Mouse (Mus musculus): ENCODE data around the gene Pus3. TPM values are rescaled to one million over a fixed set of nuclear protein-coding genes. Genes with fewer than 3 reads are reported as not detected.

Gene Pus3
- polyA plus RNA-seq, 1 experiment from 2014 or later = 24.8 TPM

DNA sequence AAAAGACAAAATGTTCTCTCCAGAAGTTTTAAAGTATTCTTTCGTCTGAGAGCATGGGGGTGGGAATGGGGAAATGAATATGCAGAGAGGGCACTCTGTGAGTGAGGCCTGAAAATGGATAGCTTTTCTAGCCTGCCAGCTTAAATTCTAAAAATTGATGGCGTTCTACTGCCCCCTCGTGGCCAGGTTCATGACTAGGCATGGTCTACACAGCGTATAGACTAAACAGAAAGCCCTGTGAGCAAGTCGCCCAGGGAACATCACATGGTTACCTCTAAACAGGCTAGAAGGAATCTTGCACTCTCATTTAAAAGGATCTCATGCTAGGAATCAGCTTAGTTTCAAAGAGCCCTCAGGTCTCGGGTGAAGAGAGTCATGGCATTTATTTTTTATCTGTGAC is 16.9 kb upstream of the Pus3 start:
- Histone ChIP-seq H3K4me3 (ENCODE audit: low read depth, low read length) (no peak overlapping the region), H3K9ac (ENCODE audit: low read length) (no peak overlapping the region), H3K36me3 (ENCODE audit: control insufficient read depth, insufficient read depth, low read length) (no peaks in the 10 kb centered on the region), H3K27me3 (ENCODE audit: control insufficient read depth, insufficient read depth, low read length) (no peaks in the 10 kb centered on the region), H3K4me2 (no peak overlapping the region), H3K9me3 (ENCODE audit: control insufficient read depth, low read length) (no peaks in the 10 kb centered on the region), H3K27ac (ENCODE audit: low read depth, low read length) (no peak overlapping the region), H3K4me1 (ENCODE audit: control insufficient read depth, insufficient read depth, low read length) (no peaks in the 10 kb centered on the region)
- 6% methylated on average over 6 of the region's 6 CpGs for WGBS
- ATAC-seq (ENCODE audit: low FRiP score) (peak; percentile 82), DNase-seq (ENCODE audit: low spot score, missing footprints) (peak; percentile 98)

DNA sequence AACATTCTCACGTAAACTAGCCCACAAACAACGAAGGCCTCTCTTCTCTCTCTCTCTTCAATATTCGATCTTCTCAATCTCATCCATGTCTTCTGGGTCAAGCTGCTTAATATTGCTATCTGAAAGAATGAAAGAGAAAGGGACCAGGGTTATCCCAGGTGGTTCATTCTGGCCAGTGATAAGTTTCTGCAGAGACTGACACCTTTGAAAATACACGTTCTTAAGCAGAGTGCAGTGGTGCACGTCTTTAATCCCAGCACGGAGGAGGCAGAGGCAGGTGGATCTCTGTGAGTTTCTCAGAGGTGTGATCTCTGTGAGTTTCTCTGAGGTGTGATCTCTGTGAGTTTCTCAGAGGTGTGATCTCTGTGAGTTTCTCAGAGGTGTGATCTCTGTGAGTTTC is 16.5 kb upstream of the Pus3 start:
- H3K9me3 ChIP-seq (ENCODE audit: control insufficient read depth, low read length) = no peaks in the 10 kb centered on the region
- 69% methylated on average over 6 of the region's 6 CpGs for WGBS
- no peak overlapping the region for H3K9ac ChIP-seq (ENCODE audit: low read length)
- H3K27ac ChIP-seq (ENCODE audit: low read depth, low read length) = no peak overlapping the region
- H3K27me3 ChIP-seq (ENCODE audit: control insufficient read depth, insufficient read depth, low read length) = no peaks in the 10 kb centered on the region
- no peak for ATAC-seq (ENCODE audit: low FRiP score)
- DNase-seq (ENCODE audit: low spot score, missing footprints) = no peak
- H3K4me2 ChIP-seq = no peak overlapping the region
- no peaks in the 10 kb centered on the region for H3K4me1 ChIP-seq (ENCODE audit: control insufficient read depth, insufficient read depth, low read length)
- H3K36me3 ChIP-seq (ENCODE audit: control insufficient read depth, insufficient read depth, low read length) = no peaks in the 10 kb centered on the region
- H3K4me3 ChIP-seq (ENCODE audit: low read depth, low read length) = no peak overlapping the region

DNA sequence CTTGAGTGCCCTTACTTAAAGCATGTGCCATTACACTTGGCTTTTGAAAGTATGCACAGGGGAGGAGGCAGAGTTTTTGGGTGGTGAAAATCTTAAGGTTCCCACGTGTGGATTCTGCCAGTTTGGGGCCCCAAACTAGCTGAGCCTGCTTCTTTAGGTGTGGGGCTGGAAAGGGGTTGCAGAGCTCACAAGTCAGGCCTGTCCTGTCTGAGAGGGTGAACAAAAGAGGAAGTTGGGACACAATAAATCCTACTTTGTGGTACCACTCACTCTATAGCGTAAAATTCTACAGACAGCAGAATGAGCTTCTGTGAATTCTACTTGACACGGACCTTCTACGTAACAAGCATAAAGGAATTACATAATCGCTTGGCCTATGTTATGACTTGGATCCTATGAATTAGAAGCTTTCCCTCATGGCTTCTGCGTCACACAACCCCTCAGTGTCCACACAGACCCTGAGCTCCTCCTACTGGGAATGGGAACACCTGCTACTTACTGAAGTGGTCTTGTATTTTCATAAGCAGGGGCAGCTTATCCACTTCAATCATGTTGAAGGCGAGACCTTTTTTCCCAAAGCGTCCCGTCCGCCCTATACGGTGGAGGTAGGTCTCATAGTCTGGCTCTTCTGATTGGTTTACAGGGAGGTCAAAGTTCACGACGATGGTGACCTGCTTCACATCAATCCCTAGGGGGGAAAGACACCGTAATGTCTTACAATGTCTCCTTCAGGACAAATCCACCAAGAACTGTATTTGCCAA is 15.1 kb upstream of the Pus3 start:
- no peak overlapping the region for H3K4me3 ChIP-seq (ENCODE audit: low read depth, low read length)
- WGBS = 80% methylated on average over 14 of the region's 14 CpGs
- no peak overlapping the region for H3K9ac ChIP-seq (ENCODE audit: low read length)
- no peaks in the 10 kb centered on the region for H3K27me3 ChIP-seq (ENCODE audit: control insufficient read depth, insufficient read depth, low read length)
- no peaks in the 10 kb centered on the region for H3K36me3 ChIP-seq (ENCODE audit: control insufficient read depth, insufficient read depth, low read length)
- no peak overlapping the region for H3K27ac ChIP-seq (ENCODE audit: low read depth, low read length)
- no peaks in the 10 kb centered on the region for H3K9me3 ChIP-seq (ENCODE audit: control insufficient read depth, low read length)
- no peak overlapping the region for H3K4me2 ChIP-seq
- peak; percentile 23; the same call in 1 of the 2 replicates for ATAC-seq (ENCODE audit: low FRiP score)
- no peak for DNase-seq (ENCODE audit: low spot score, missing footprints)
- H3K4me1 ChIP-seq (ENCODE audit: control insufficient read depth, insufficient read depth, low read length) = no peaks in the 10 kb centered on the region

DNA sequence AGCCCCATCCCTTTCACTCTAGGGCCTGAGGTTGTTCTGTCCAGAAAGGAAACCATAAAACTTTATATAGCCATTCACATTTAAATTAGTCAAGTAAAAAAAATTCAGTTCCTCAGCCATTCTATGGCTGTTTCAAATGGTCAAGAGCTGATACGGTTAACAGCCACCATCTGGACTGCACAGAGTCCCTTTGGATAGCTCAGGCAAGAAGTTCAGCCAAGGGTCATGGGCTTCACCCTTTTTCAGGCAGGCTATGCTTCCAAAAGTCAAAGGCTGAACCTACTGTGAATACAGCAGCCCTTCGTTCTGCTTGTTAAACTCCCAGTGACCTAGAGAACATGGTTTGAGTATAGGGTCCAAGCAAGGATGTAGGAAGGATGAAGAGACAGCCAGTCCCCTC is 13.7 kb upstream of the Pus3 start:
- H3K9me3 ChIP-seq (ENCODE audit: control insufficient read depth, low read length) = no peaks in the 10 kb centered on the region
- no peaks in the 10 kb centered on the region for H3K27me3 ChIP-seq (ENCODE audit: control insufficient read depth, insufficient read depth, low read length)
- no peak overlapping the region for H3K9ac ChIP-seq (ENCODE audit: low read length)
- H3K4me3 ChIP-seq (ENCODE audit: low read depth, low read length) = no peak overlapping the region
- WGBS = 86% methylated on average over 2 of the region's 2 CpGs
- ATAC-seq (ENCODE audit: low FRiP score) (no peak), DNase-seq (ENCODE audit: low spot score, missing footprints) (no peak)
- no peaks in the 10 kb centered on the region for H3K4me1 ChIP-seq (ENCODE audit: control insufficient read depth, insufficient read depth, low read length)
- H3K36me3 ChIP-seq (ENCODE audit: control insufficient read depth, insufficient read depth, low read length) = no peaks in the 10 kb centered on the region
- H3K4me2 ChIP-seq = no peak overlapping the region
- H3K27ac ChIP-seq (ENCODE audit: low read depth, low read length) = no peak overlapping the region

DNA sequence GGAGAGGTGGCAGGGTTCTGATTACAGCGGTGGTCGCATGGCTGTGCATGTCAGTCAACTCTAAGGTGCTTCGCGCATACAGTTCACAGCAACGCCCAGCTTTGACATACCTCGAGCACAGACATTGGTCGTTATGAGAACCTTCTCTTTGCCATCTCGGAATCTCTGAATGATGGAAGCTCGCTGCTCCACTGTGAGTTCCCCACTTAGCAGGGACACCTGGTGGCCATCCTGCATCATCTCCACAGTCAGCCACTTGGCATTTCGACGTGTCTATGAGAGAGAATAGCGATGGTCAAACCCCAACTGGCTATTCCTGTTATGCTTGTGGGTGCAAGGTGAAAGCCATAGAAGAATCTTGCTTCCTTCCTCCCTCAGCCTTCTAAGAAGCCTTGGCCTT is 12.7 kb upstream of the Pus3 start:
- Histone ChIP-seq H3K9me3 (ENCODE audit: control insufficient read depth, low read length) (no peaks in the 10 kb centered on the region), H3K9ac (ENCODE audit: low read length) (no peak overlapping the region), H3K4me1 (ENCODE audit: control insufficient read depth, insufficient read depth, low read length) (no peaks in the 10 kb centered on the region), H3K4me2 (no peak overlapping the region), H3K27ac (ENCODE audit: low read depth, low read length) (no peak overlapping the region), H3K4me3 (ENCODE audit: low read depth, low read length) (no peak overlapping the region), H3K27me3 (ENCODE audit: control insufficient read depth, insufficient read depth, low read length) (no peaks in the 10 kb centered on the region), H3K36me3 (ENCODE audit: control insufficient read depth, insufficient read depth, low read length) (no peaks in the 10 kb centered on the region)
- no peak for DNase-seq (ENCODE audit: low spot score, missing footprints)
- no peak for ATAC-seq (ENCODE audit: low FRiP score)
- 73% methylated on average over 12 of the region's 12 CpGs for WGBS

DNA sequence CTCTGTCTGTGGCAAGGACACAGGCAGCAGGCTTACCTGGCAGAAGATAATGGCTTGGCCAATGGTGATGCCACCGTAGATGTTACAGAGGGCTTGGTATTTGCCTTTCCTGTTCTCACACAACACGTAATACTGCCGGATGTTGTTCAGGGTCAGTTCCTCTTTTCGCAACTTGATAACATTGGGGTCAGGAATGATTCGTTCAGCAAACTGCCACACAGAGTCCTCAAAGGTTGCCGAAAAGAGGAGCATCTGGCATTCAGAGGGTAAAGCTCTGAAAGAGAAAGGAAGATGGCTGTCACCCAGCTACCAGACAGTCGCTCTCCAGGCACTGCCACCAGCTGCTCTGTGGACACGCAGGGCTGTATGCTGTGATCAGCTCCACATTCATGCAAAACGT is 11.7 kb upstream of the Pus3 start:
- H3K27me3 ChIP-seq (ENCODE audit: control insufficient read depth, insufficient read depth, low read length) = no peaks in the 10 kb centered on the region
- no peak overlapping the region for H3K27ac ChIP-seq (ENCODE audit: low read depth, low read length)
- no peak for DNase-seq (ENCODE audit: low spot score, missing footprints)
- no peak overlapping the region for H3K4me3 ChIP-seq (ENCODE audit: low read depth, low read length)
- 87% methylated on average over 9 of the region's 9 CpGs for WGBS
- no peak for ATAC-seq (ENCODE audit: low FRiP score)
- no peak overlapping the region for H3K9ac ChIP-seq (ENCODE audit: low read length)
- no peak overlapping the region for H3K4me2 ChIP-seq
- no peaks in the 10 kb centered on the region for H3K9me3 ChIP-seq (ENCODE audit: control insufficient read depth, low read length)
- no peaks in the 10 kb centered on the region for H3K36me3 ChIP-seq (ENCODE audit: control insufficient read depth, insufficient read depth, low read length)
- no peaks in the 10 kb centered on the region for H3K4me1 ChIP-seq (ENCODE audit: control insufficient read depth, insufficient read depth, low read length)

DNA sequence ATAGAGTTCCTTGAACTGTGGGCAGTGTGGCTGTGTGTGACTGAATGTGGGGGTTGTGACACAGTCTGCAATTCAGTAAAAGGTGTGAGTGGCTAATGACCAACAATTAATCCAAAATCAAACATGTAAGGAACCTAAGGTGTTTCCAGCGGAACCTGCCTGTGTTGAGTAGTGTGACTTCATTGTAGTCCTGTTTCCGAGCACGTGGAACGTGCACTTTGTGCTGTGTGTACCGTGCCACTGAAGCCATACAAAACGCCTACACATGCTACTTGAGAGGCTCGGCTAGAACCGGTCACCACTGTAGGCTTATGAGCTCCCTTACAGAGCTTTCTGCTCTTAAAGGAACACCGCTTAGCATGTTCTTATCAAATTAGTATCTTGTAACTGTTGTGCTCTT is 9.9 kb upstream of the Pus3 start:
- Histone ChIP-seq H3K36me3 (ENCODE audit: control insufficient read depth, insufficient read depth, low read length) (no peaks in the 10 kb centered on the region), H3K9me3 (ENCODE audit: control insufficient read depth, low read length) (no peaks in the 10 kb centered on the region), H3K9ac (ENCODE audit: low read length) (no peak overlapping the region), H3K4me2 (no peak overlapping the region), H3K4me1 (ENCODE audit: control insufficient read depth, insufficient read depth, low read length) (no peaks in the 10 kb centered on the region), H3K27me3 (ENCODE audit: control insufficient read depth, insufficient read depth, low read length) (no peaks in the 10 kb centered on the region), H3K4me3 (ENCODE audit: low read depth, low read length) (no peak overlapping the region), H3K27ac (ENCODE audit: low read depth, low read length) (no peak overlapping the region)
- no peak for DNase-seq (ENCODE audit: low spot score, missing footprints)
- no peak for ATAC-seq (ENCODE audit: low FRiP score)
- 88% methylated on average over 9 of the region's 9 CpGs for WGBS

DNA sequence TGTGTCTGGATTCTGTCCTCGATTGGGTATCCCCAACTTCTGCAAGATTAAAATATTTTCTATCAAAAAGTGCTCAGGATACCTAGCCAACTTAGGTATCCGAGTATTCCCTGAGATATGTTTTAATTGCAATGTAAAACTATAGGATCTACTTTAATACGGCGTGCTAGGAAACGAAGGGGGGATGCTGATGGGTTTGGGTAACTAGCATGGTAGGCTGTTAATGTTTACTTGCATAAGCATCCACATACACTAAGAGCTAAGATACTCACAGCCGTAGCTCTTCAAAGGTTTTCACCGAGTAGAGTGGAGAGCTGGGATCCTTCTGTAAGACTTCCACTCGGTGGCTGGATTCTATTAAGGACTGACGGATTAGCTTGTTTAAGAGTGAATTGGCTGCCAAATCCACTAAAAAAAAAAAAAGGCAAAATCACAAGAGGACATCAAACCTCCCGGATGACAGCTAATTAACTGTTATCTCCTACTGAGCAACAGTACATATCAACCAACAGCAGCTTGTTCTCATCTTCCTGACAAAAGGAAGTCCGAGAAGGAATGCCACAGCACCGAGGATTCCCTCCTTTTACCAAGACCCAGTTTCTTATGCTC is 1.8 kb upstream of the Pus3 start:
- H3K4me3 ChIP-seq (ENCODE audit: low read depth, low read length) = no peak overlapping the region
- peaks cover 7% of the 10 kb centered on the region; the same call in 1 of the 2 replicates for H3K4me1 ChIP-seq (ENCODE audit: control insufficient read depth, insufficient read depth, low read length)
- peaks cover 6% of the 10 kb centered on the region; the same call in 1 of the 2 replicates for H3K27me3 ChIP-seq (ENCODE audit: control insufficient read depth, insufficient read depth, low read length)
- H3K9ac ChIP-seq (ENCODE audit: low read length) = no peak overlapping the region
- H3K27ac ChIP-seq (ENCODE audit: low read depth, low read length) = no peak overlapping the region
- peaks cover 5% of the 10 kb centered on the region; the same call in 1 of the 2 replicates for H3K36me3 ChIP-seq (ENCODE audit: control insufficient read depth, insufficient read depth, low read length)
- DNase-seq (ENCODE audit: low spot score, missing footprints) (peak; percentile 60), ATAC-seq (ENCODE audit: low FRiP score) (no peak)
- WGBS = 79% methylated on average over 12 of the region's 12 CpGs
- no peak overlapping the region for H3K4me2 ChIP-seq
- no peaks in the 10 kb centered on the region for H3K9me3 ChIP-seq (ENCODE audit: control insufficient read depth, low read length)
